Mouse (Mus musculus) kidney, postnatal 0 days (tissue): ENCODE data around the gene Olfr1324. TPM values are rescaled to one million over a fixed set of nuclear protein-coding genes. Genes with fewer than 3 reads are reported as not detected.
"Not testable (repeated sequence)": the region's sequence is repeated elsewhere in the genome, so short reads cannot be mapped to it uniquely, and the experiment has no call there.

ENCODE experiments used
- ATAC-seq: fragments of 200-750 bp; cut with Nextera tagmentation; replicated peaks from 2 replicates; pipeline ENCODE4 v1.8.0; 2017; ENCODE audit warnings: low read depth, moderate number of reproducible peaks, moderate TSS enrichment, moderate library complexity; ENCODE audit not compliant: low FRiP score
- DNase-seq: peaks from one replicate; pipeline ENCODE4 v3.0.0-alpha.2; 2016; ENCODE audit warnings: low spot score
- H3K27ac ChIP-seq: fragments of 300-500 bp; sonication (generic); 2 replicates; pipeline ENCODE4 v1.5.1; 2014; ENCODE audit warnings: mild to moderate bottlenecking
- H3K27me3 ChIP-seq: fragments of 300-500 bp; sonication (generic); 2 replicates; pipeline ENCODE4 v1.6.1; 2014; ENCODE audit warnings: low read length, mixed read lengths; ENCODE audit not compliant: insufficient read depth
- H3K36me3 ChIP-seq: fragments of 300-500 bp; sonication (generic); 2 replicates; pipeline ENCODE4 v1.6.1; 2014; ENCODE audit warnings: low read length, mixed read lengths; ENCODE audit not compliant: insufficient read depth
- H3K4me1 ChIP-seq: fragments of 300-500 bp; sonication (generic); replicated peaks from 2 replicates; pipeline ENCODE4 v1.6.1; 2014; ENCODE audit warnings: antibody characterized with exemption, low read length, mixed read lengths; ENCODE audit not compliant: insufficient read depth
- H3K4me2 ChIP-seq: fragments of 300-500 bp; sonication (generic); 2 replicates; pipeline ENCODE4 v1.6.1; 2014; ENCODE audit warnings: mild to moderate bottlenecking, low read length, moderate library complexity, mixed read lengths
- H3K4me3 ChIP-seq: fragments of 300-500 bp; sonication (generic); replicated peaks from 2 replicates; pipeline ENCODE4 v1.5.1; 2014; ENCODE audit warnings: low read depth, low read length
- H3K9ac ChIP-seq: fragments of 300-500 bp; sonication (generic); 2 replicates; pipeline ENCODE4 v1.6.1; 2014; ENCODE audit warnings: low read depth, low read length
- H3K9me3 ChIP-seq: fragments of 300-500 bp; sonication (generic); replicated peaks from 2 replicates; pipeline ENCODE4 v1.6.1; 2016; ENCODE audit warnings: low read length, inconsistent platforms, mixed read lengths
- CTCF ChIP-seq: IDR thresholded peaks from 2 replicates; pipeline ENCODE4 v1.5.1; 2016; ENCODE audit warnings: antibody characterized with exemption, low read depth, mild to moderate bottlenecking, moderate library complexity
- WGBS: fragments of 180-500 bp; shearing (Covaris S2); extraction: QIAGEN DNeasy Blood & Tissue Kit; methylation state at CpG from one replicate; pipeline ENCODE4 v1.1.7; 2014; 5-methylcytosine and 5-hydroxymethylcytosine counted together
- polyA plus RNA-seq: library from polyadenylated mRNA; unstranded; fragments of >200 nt; fragmentation: Nextera tagmentation; extraction: Ambion mirVana; gene quantifications from 2 replicates; pipeline ENCODE4 v1.2.1, GENCODE M21; 2015

Olfr1324 gene
- polyA plus RNA-seq, 1 experiment from 2014 or later = not detected

DNA sequence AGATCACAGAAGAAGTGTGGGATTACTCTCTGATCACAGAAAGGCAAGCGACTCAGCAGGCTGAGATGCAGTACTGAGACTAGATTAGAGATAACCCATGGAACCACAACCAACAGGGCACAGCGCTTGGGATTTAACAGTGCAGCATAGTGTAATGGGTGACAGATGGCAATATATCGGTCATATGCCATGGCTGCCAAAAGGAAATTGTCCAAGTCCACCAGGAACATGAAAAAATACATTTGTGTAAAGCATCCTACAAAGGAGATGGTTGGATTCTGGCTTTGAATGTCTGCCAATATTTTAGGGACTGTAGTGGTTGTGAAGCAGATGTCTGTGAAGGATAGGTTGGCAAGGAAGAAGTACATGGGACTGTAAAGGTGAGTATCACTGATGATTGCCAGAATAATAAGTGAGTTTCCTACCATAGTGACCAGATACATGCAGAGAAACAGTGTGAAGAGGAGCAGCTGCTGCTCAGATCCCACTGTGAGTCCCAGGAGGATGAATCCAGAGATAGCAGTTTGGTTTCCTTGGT is 2.3 kb downstream of the Olfr1324 start:
- Histone ChIP-seq H3K4me2 (no peak overlapping the region), H3K27me3 (no peaks in the 10 kb centered on the region), H3K36me3 (no peaks in the 10 kb centered on the region), H3K4me3 (no peak overlapping the region), H3K4me1 (no peaks in the 10 kb centered on the region), H3K9me3 (no peaks in the 10 kb centered on the region), H3K9ac (no peak overlapping the region), H3K27ac (no peak overlapping the region)
- WGBS = 81% methylated on average over 3 of the region's 3 CpGs
- no peak for DNase-seq
- no peak for ATAC-seq
- TF ChIP-seq CTCF = no peak

GRCm38 (mm10) chrX:50410361-50410760 is 17.9 kb downstream of the Olfr1324 start:
- H3K4me2 ChIP-seq, H3K36me3 ChIP-seq, DNase-seq, H3K4me1 ChIP-seq, ATAC-seq, H3K27ac ChIP-seq, H3K9ac ChIP-seq, H3K27me3 ChIP-seq, H3K9me3 ChIP-seq, H3K4me3 ChIP-seq: not testable (repeated sequence)
- WGBS = 86% methylated on average over 8 of the region's 8 CpGs

DNA sequence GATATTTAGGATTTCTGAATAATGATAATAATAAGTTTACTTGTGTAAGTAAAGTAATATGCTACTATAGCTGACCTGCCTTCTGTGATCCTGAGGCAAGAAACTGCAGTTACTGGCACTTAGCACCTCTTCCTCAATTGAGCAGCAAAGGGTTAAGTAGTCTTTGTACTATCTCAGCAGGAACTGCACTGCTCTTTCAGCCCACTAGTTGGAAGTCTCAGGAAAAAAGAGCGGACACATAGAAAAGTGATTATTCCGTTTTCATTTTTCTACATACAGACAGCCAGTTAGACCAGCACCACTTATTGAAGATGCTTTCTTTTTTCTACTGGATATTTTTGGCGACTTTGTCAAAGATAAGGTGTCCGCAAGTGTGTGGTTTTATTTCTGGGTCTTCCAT is 37.7 kb downstream of the Olfr1324 start:
- H3K4me3 ChIP-seq, H3K4me2 ChIP-seq, H3K4me1 ChIP-seq, H3K9ac ChIP-seq, H3K36me3 ChIP-seq, H3K27ac ChIP-seq, H3K9me3 ChIP-seq, H3K27me3 ChIP-seq, ATAC-seq, DNase-seq: not testable (repeated sequence)
- 81% methylated on average over 4 of the region's 4 CpGs for WGBS

DNA sequence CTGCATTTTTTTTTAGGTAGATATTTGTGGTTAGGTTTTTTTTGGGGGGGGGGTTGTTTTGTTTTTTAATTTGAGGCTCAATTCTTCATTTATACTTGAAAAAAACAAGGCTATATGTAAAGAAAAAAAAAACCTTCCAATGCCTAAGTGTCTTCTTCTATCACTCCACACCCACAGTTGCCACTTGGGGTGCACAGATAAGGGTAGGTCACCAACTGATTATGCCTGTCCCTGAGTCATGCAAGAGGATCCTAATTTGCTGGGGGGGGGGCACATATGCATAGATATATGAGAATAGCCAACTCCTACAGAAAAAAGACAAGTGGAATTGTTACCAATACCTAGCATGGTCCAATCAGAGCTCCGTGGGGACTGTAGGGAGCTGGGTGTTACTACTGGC is 53.3 kb downstream of the Olfr1324 start:
- ATAC-seq = no peak
- H3K4me3 ChIP-seq = no peak overlapping the region
- H3K9ac ChIP-seq = no peak overlapping the region
- H3K4me1 ChIP-seq = no peaks in the 10 kb centered on the region
- no peak for DNase-seq
- no peak overlapping the region for H3K27ac ChIP-seq
- TF ChIP-seq CTCF = no peak
- no peaks in the 10 kb centered on the region for H3K9me3 ChIP-seq
- 96% methylated on average over 1 of the region's 1 CpGs for WGBS
- no peaks in the 10 kb centered on the region for H3K36me3 ChIP-seq
- H3K4me2 ChIP-seq = no peak overlapping the region
- no peaks in the 10 kb centered on the region for H3K27me3 ChIP-seq
